Mouse (Mus musculus): ENCODE data around the gene Dse. TPM values are rescaled to one million over a fixed set of nuclear protein-coding genes. Genes with fewer than 3 reads are reported as not detected.
"Not testable (repeated sequence)": the region's sequence is repeated elsewhere in the genome, so short reads cannot be mapped to it uniquely, and the experiment has no call there.

Dse gene
- total RNA-seq (2021) = 10 to 100 TPM; 14.8 to 14.9 TPM

- intact Hi-C loops (cut with DNase I) = no loop called here
- no peak for DNase-seq
Measured at GRCm38 (mm10) chr10:34207503-34207850, at the start of gene Dse. TSS of gene Dse (minus strand) at chr10:34207715.

DNA sequence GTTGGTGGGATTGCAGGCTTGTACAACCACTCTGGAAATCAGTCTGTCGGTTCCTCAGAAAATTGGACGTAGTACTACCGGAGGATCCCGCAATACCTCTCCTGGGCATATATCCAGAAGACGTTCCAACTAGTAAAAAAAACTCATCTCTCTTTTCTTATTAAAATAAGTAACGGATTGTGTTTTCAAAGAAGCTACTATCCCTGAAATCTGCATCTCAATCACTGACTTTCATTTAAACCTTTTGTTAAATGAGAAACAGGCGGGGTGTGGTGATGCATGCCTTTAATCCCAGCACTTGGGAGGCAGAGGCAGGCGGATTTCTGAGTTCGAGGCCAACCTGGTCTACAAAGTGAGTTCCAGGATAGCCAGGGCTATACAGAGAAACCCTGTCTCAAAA is 45.3 kb upstream of the Dse start:
- intact Hi-C loops (cut with DNase I); DNase-seq: not testable (repeated sequence)

DNA sequence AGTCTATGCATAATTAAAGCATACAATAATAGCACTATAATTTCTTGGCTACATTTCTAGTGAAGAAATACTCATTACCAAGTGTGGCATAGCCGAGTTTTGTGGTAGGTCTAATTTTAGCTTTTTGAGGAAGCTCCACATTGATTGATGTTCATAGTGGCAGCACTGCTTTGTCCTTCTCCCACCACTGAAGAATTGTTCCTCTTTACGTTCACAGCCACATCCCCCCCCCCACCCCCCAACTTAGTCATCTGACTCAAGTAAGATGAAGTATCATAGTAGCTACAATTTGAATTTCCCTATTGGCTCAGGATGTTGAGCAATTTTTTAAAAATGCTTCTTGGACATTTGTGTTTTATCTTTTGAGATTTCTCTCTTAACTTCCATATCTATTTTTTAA is 42.1 kb upstream of the Dse start:
- intact Hi-C loops (cut with DNase I) = no loop called here

DNA sequence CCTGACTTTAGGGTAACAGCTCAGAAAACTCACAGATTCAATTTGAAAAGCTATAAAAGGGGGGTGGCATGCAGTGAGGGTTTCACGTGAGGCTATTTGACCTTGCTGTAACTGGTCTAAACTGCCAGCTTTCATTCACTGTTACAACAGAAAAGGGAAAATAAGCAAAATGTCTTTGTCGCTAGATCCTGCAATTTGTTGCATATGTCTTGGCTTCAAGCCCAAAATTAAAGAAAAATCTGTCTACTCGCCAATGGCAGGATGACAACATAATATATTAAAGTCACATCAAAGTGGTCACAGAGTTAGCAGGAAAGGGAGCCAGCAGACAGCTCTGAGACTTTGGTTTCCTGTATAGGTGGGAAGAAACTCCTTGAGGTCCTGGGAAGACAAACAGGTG is 40.2 kb upstream of the Dse start:
- intact Hi-C loops (cut with DNase I) = no loop called here
- DNase-seq = no peak

More for the DNA sequence above, 42.1 kb upstream of the Dse start:
- no peak for DNase-seq

DNA sequence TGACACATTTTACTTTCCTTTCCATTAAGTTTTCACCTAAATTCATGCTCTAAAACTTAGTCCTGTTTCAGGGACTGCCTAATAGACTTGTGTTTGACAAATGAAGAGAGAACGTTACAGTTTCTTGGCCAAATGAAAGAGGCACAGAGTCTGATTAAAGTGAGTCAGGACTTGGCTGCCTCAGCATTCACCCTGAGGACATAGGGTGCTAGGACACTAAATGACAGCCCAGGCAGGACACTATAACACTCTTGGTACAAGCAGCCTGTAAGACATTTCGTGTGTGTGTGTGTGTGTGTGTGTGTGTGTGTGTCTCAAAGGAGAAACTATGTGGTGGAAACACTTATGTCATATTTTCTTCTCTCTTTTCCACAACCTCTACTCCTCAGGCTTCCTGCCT is 38.6 kb upstream of the Dse start:
- no peak for DNase-seq
- intact Hi-C loops (cut with DNase I) = no loop called here

- intact Hi-C loops (cut with DNase I) = no loop called here
Measured at GRCm38 (mm10) chr10:34244745-34245144, 37.2 kb upstream of the Dse start.

GRCm38 (mm10) chr10:34238536-34238935 is 31.0 kb upstream of the Dse start:
- intact Hi-C loops (cut with DNase I) = no loop called here
- DNase-seq = no peak

More at GRCm38 (mm10) chr10:34244745-34245144, 37.2 kb upstream of the Dse start:
- DNase-seq = no peak

DNA sequence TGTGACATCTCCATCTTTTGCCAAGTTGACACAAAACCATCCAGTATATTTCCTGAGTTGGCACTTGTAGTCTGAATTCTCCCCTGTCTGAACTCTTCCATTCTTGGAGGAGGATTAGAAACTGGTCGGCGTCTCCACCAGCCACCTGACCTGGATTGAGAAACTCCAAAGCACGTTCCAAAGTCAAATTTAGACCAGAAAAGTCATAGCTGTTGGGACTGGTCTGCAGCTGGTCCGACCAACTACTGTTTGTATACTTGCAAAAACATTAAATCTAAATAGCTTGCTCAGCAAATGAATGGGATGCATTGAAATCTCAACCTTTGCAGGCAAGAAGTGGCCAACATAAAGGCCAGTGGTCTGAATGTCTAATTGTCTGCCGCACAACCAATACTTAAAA is 29.1 kb upstream of the Dse start:
- DNase-seq = no peak
- intact Hi-C loops (cut with DNase I) = no loop called here

- no peak for DNase-seq
- intact Hi-C loops (cut with DNase I) = no loop called here
Measured at GRCm38 (mm10) chr10:34235384-34235783, 27.9 kb upstream of the Dse start.

DNA sequence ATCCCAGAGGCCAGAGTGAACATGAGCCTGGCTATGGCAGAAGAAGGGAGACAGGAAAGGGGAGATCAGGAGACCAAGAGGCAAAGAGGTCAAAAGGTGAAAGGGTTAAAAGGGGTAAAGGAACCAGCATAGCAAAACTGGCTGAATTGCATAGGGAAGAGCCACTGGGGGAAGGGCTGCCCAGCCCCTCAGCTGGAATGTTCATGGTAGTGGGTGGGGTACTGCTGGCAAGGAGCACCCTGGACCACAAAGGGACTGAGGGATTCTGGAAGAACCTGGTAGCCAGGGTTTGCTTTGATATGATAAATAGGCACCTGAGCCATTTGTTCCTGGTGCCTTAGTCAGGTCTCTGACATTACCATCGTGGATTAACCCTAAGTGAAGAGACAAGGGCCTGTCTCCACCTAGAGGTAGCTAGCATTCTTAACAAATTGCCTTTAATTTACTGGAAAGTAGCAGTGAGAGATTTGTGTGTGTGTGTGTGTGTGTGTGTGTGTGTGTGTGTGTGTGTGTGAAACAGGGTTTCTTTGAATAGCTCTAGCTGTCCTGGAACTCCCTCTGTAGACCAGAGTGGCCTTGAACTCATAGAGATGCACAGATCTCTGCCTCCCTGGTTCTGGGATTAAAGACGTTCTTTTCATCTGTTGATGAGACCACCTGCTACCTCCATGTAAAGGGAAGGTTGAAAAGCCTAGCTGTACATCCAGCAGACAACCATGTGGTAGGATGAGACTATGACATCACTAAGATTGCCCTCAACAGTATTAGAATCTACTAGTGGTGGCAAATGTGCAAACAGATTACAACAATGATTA is 26.6 kb upstream of the Dse start:
- intact Hi-C loops (cut with DNase I) = no loop called here

GRCm38 (mm10) chr10:34233418-34233817 is 25.9 kb upstream of the Dse start:
- no peak for DNase-seq
- intact Hi-C loops (cut with DNase I) = no loop called here

More for the DNA sequence above, 26.6 kb upstream of the Dse start:
- DNase-seq = no peak

DNA sequence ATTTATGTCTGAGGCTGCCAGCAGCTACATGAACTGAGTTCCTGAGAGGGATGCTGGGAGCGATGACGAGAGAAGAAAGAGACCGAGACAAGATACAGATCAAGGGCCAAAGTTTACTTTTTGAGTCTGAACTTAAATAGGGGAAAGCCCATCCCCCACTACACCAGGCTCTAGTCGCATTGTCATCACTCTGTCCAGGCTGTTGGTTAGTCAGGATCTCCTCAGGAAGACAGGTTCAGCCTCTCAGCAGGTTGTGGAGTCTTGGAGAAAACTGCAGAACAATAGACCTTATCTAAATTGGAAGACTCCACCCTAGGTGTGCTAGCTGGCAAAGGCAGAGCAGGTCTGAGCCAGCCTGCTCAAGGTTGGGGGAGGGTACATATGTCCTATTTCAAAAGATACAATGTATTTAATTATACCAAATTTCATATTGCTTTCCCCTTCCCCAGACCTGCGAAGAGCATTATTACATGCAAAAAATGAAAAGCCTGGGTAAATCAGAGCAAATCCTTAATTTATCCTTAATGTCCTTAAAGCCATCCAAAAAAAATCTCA is 22.7 kb upstream of the Dse start:
- no peak for DNase-seq
- intact Hi-C loops (cut with DNase I) = no loop called here

DNA sequence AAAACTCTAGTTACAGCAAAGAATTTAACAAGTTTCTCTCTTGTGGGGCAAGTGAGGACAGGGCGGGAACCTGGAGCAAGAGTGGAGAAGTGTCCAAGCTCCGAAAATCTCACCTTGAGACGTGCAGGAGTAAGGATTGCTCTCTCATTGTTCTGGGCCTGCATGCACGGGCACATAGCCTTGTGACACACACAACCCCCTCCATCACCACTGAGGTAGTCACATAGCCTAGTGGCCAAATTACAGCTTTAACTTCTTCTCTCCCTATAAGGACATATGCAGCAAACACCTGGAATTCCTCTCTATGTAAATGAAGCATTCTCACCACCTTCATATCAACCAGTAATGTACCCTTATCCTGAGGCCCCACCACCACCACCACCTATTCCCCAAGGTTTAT is 22.0 kb upstream of the Dse start:
- no peak for DNase-seq
- intact Hi-C loops (cut with DNase I) = no loop called here

- DNase-seq = no peak
- intact Hi-C loops (cut with DNase I) = no loop called here
Measured at GRCm38 (mm10) chr10:34223660-34224059, 16.1 kb upstream of the Dse start.

GRCm38 (mm10) chr10:34221909-34222620 is 14.6 kb upstream of the Dse start:
- no peak for DNase-seq
- intact Hi-C loops (cut with DNase I) = no loop called here

- intact Hi-C loops (cut with DNase I) = no loop called here
- no peak for DNase-seq
Measured at GRCm38 (mm10) chr10:34218191-34218590, 10.7 kb upstream of the Dse start.

DNA sequence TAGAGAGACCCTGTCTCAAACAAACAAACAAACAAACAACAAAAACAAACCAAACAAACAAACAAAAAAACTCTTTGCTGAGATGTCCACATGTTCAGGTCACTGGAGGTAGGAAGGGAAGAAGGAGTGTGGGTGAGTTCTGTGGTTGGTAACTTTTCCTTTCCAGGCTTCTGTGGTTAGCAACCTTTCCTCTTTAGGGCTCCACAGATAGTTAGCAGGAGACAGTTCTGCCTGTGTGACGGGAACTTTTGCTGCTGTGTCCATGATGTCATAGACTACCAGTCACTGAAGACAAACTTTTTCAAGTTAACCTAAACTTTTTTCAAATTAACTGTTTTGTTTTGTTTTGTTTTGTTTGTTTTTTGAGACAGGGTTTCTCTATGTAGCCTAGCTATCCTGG is 8.2 kb upstream of the Dse start:
- intact Hi-C loops (cut with DNase I) = no loop called here
- DNase-seq = no peak

DNA sequence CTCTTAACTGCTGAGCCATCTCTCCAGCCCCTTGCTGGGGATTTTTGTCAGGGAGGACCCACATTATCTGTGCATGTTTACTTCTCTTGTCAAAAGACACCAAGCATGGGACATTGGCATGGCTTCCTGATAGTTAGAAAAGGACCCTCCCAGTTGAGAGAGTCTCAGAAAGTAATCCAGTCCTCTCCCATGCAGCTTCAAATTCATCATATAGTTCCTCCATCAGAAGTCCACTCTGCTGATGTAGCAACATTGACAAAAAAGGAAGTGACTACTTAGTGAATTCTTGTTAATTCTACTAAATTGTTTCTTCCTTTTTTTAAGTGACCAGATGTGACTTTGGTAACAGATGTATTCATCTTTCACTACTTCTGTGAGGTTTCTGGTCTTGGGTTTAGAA is 2.4 kb upstream of the Dse start:
- DNase-seq = no peak
- intact Hi-C loops (cut with DNase I) = no loop called here

DNA sequence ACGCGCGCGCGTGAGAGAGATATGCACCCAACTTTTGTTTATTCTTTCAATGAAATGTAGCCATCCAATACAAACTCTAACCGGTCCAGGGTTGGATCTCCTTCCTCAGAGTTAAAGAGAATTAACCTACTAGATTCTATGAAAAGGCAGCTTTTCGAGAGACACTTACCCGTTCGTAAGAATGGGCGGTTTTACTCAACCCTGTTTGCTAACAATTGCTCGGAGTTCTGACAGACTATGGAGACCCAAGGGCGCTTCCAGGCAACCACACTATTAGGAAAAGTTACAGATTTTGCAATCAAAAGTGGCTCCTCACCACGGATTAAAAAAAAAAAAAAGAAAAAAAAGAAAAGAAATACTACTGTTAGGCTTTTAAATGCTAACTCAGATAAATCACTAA is 516 bp upstream of the Dse start:
- no peak for DNase-seq
- intact Hi-C loops (cut with DNase I) = no loop called here

DNA sequence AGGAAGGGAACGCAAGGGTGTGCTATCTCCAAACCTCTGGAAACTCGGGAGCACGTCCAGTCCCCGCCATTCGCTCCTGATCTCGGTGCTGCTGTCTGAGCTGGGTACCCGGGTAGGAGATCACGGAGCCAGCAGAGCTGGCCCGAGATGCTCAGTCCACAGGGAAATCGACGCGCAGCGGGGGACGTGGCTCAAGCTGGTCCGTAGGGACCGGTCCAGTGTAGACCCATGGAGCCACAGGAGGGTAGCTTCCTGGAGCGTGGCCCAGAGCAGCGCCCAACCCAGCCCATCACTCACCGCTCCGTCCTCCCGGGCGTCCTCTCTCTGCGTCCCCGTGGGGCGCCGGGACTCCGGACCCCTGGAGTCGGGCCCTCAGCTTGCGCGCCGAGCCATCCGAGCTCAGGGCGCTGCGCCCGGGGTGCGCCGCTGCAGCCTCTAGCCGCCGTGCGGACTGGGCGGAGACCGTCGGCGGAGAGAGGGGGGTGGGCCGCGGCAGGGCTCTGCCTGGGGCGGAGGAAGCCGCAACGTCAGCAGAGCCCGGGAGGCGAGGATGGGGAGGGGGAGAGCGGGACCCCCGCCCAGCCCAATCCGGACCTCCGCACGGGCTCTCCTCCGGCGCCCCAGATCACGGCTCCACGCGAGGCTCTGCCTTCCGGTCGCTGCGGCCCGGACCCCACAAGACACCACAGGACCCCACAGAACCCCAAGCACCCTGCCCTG is 572 bp downstream of the Dse start:
- intact Hi-C loops (cut with DNase I) = no loop called here

DNA sequence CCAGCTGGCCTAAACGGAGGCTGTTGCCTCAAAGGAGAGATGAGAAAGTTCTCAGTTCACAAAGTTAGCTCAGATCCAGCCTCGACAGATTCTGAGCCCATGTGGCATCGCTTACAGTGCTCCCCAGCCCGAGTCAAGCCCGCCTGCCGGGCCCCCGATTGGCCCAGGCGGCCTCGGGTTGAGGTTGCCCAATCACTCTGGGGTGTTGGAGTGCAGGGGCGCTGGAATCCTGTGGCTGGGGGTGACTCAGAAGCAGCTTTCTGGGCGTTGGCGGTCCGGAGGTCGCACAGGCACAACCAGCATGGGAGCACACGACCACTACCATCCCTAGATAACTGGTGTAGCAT is 1.1 kb downstream of the Dse start:
- no peak for DNase-seq

More for the DNA sequence above, 572 bp downstream of the Dse start:
- peak; percentile 50 for DNase-seq

More for the DNA sequence above, 1.1 kb downstream of the Dse start:
- intact Hi-C loops (cut with DNase I) = no loop called here

Measured in left cerebral cortex, postnatal 4 days (tissue).